Mouse (Mus musculus) kidney, adult 18-20 months (tissue): ENCODE results near the gene Olfr98.
"Not testable (repeated sequence)": the region's sequence is repeated elsewhere in the genome, so short reads cannot be mapped to it uniquely, and the experiment has no call there.

Experiments used
- DNase-seq: peaks from one replicate; pipeline ENCODE4 v3.0.0; 2021

Olfr98 gene

DNA sequence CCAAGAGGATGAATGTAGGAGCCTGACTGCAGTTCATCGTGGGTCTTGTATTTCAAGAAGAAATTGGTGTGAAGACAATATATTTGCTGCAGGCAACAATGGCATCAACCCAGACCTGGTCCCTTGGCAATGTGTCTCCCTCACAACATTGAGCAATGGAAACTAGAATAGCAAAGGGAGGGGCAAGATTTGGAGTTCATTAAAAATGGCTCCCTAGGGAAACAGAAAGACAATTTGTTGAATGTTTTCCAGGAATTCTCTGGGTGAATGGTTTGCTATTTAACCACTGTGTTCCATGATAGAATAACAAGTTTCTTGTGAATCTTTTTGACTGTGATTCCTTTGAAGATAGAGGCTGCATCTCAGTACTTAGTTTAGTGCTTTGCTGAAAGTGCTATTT lies at the start of gene Olfr98:
Gene Olfr98 (minus strand): TSS at position 124 of the 400 bp plus-strand sequence.
- DNase-seq: no peak

DNA sequence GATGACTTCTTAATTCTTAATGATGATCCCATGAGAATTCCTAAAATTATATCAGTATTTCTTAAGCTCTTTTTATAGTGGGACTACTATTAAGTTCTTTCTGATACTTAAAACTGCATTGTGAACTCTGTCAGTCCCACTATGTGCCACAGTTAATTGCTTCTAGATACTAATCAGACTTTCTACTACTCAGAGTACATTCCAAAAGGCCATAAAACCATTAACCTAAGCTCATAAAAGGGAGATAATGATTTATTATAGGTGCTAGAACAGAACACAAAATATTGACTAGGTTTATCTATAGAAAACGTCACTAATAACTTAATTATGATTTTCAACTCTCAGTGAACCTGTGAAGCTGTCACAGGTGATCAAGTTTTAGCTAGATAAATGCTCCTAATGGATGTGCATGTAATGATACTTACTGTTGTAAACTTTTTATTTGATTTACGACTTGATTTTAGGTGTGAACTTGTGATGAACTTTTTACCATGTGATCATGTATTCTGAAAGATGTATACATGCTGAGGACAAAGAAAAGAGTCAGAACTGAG lies 46.7 kb upstream of the Olfr98 start:
- no peak for DNase-seq

DNA sequence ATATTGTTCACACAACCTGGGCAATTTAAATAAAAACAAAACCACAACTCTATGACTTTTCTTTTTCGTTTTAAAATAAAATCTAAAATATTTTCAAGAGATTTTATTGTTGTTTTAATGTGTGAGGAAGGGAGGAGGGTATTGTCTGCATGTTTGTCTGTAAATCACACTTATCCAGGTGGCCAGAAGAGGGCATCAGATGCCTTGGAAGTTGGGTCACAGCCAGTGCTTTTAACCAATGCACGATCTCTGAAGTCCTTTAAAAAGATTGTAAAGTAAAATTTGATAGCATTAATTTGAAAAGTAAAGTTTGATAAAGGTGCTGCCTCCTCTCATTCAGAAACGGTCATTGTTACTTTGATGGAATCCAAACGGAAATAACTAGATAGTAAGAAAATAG lies 44.9 kb upstream of the Olfr98 start:
- no peak for DNase-seq

DNA sequence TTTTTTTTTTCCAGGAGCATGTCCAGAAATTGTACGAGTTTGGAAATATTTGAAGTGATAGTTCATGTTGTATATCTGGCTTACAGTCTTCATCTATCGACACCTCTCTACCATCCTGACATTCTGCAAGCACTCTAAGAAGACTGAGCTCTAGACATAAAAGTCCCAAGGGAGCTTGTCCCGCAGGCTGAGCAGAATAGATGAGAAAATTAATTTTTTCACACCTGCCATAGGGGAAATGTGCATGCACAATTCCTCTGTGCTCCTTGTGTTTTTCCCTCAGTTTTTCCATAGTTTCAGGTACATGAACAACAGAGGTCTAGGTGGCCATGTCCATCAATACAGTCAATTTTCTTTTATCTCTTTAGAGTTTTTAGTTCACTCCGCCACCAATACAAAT lies 40.7 kb upstream of the Olfr98 start, which contains the start of gene Olfr101:
Gene Olfr101 (minus strand): TSS at position 101 of the 400 bp plus-strand sequence.
- DNase-seq: no peak

DNA sequence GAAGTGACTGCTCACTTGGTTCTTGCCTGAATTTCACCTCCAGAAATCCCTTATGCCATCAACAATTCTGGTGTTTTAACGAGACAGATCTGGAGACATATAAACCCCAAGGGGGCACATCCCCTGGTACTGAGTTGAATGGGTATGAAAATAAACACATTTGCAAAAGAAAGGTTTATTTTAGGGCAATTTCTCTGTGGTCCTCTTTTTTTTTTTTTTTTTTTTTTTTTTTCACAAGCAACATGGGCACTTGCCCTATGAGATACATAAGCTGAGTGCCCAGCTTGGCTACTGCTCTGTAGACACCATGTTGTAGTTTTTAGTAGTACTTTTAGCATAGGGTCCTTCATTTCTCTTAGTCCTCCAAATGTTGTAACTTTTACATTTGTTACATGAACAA lies 19.8 kb upstream of the Olfr98 start, which contains the start of gene Olfr99:
Gene Olfr99 (minus strand): TSS at position 101 of the 400 bp plus-strand sequence.
- no peak for DNase-seq

DNA sequence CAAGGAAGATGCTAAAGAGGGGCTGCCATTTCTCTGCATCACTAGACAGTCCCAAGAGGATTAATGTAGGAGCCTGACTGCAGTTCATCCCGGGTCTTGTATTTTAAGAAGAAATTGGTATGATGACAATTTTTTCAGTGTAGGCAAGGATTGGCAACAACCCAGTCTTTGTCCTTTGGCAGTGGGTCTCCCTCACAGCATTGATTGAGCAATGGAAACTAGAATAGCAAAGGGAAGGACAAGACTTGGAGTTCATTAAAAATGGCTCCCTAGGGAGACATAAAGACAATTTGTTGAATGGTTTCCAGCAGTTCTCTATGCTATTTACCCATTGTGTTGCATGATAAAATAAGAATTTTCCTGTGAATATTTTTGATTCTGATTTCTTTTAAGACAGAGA lies 16.8 kb upstream of the Olfr98 start:
- no peak for DNase-seq

DNA sequence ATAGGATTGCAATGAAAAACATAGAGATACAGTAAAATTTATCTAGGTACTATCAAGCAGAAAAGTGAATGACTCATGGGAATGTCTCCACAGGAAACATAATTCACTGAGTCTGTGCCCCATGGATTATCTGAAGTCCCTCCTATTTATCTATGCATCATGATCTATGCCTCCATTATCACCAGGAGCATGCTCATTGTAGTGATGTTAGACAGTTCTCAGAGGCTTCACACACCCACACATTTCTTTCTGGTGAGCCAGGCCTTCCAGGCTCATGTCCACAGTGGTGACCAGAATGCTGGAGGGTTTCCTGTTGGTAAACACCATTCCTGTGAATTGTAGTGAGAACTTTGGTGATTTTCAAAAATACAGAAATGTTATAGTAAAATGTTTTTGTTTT lies 13.0 kb upstream of the Olfr98 start:
- no peak for DNase-seq

DNA sequence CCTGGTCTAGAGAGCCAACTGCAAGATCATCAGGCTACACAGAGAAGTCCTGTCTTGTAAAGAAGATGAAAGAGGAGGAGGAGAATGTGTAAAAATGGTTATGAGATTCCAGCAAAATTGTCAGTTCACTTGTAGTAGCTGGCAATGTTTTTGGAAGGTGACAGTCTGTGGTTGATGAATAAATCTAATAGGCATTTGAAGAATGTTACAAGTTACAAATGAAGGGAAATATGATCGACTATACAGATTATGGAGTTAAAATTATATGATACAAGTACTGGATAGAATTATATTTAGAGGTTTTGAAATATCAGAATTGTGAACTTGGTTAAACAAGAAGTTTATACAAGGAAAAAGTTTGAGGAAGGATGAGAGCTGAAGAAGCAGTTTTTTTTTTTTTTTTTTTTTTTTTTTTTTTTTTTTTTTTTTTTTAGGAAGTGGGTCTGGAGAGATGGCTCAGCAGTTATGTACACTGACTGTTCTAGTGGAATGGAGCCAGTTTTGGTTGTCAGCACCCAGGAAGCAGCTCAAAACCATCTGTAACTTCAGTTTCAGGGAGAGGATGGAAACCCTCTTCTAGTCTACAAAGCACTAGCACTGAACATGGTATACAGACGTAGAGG lies 12.2 kb upstream of the Olfr98 start:
- no peak for DNase-seq

DNA sequence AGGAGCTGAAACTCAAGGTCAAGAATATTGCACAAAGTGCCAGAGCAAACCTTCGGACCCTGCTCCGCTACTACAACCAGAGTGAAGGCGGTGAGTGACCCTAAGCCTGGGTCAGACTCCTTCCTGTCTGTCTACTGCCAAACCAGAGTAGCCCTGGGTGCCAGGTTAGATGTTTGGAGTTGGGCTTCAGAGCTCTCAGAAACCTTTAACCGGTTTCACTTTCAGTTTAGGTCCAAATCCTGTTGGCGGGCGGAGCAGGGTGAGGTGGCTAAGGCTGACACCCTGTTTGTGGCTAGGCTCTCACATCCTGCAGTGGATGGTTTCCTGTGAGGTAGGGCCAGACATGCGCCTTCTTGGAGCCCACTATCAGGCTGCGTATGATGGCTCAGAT lies 7.1 kb upstream of the Olfr98 start:
- DNase-seq: peak; percentile 63

DNA sequence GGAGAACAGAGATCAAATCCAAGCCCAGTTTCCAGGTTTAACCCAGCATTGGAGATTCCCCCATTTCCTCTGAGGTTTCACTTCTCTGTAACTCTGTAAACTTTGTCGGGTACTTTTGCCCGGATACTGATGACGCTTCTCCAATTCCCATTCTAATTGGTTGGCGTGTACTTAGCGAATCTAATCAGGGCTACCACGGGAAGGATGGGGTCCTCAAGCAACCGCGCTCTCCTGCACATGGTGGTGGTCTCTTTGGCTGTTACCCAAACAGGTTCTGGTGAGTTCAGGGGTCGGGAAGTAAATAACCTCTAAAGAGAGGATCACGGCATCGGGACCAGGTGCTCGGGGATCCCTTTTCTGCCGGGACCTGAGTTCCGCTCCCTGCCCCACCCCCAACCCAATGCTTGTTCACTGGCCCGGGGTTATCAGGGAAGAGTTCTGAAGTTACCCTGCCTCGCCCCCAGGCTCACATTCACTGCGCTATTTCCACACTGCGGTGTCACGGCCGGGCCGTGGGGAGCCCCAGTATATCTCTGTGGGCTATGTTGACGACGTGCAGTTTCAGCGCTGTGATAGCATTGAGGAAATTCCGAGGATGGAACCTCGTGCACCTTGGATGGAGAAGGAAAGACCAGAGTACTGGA lies 6.6 kb upstream of the Olfr98 start, which contains the start of gene H2-M3:
Gene H2-M3 (plus strand): TSS at position 163 of the 644 bp plus-strand sequence.
- DNase-seq: peak; percentile 93

DNA sequence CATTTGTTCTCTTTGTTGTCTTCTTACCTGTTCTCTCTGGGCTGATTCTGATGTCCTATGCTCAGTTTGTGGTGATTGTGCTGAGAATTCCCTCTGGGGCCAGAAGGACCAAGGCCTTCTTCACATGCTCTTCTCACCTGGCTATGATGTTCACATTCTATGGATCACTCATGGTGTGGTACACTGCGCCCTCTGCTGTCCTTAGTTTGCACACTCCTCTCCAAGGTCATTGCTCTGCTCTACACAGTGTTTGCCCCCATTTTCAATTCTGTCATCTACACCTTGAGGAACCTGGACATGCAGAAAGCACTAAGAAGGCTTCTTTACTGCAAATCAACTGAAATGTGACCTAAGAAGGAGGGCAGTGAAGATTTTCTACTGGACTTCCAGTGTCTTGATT lies 13.0 kb downstream of the Olfr98 start:
- peak; percentile 16 for DNase-seq

DNA sequence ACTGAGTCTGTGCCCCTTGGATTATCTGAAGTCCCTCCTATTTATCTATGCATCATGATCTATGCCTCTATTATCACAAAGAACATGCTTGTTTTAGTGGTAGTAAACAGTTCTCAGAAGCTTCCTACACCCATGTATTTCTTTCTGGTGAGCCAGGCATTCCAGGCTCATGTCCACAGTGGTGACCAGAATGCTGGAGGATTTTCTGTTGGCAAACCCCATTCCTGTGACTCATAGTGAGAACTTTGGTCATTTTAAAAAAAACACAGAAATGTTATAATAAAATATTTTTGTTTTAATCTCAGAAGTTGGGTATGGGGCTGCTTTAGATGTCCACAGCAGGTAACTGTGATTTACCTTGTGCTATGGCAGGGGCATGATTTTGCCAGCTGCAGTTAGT lies 14.1 kb downstream of the Olfr98 start:
- no peak for DNase-seq

DNA sequence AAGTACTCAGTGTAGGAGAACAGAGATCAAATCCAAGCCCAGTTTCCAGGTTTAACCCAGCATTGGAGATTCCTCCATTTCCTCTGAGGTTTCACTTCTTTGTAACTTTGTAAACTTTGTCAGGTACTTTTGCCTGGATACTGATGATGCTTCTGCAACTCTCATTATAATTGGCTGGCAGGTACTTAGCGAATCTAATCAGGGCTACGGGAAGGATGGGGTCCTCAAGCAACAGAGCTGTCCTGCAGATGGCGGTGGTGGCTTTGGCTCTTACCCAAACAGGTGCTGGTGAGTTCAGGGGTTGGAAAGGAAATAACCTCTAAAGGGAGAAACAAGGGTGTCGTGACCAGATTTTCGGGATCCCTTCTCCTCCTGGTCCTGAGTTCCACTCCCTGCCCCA lies 16.8 kb downstream of the Olfr98 start:
- peak; percentile 9 for DNase-seq

DNA sequence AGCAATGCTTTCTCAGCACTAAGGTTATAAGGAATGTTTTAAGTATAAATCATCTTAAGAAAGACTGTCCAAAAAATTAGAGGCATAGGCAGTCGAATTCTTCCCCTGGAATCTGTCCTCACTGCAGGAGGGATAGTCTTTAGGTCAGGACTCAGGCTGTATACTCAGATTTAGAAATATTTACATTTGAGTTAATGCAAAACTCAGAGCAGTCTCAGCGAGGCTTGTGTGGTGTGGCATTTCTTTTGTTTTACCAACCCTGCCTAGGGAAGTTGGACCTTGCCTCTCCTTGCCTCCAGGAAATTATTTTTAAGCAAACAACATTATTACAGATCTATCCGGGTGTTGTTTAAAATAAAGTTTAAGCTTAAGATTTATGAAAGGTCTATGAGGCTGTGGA lies 21.4 kb downstream of the Olfr98 start:
- no peak for DNase-seq

DNA sequence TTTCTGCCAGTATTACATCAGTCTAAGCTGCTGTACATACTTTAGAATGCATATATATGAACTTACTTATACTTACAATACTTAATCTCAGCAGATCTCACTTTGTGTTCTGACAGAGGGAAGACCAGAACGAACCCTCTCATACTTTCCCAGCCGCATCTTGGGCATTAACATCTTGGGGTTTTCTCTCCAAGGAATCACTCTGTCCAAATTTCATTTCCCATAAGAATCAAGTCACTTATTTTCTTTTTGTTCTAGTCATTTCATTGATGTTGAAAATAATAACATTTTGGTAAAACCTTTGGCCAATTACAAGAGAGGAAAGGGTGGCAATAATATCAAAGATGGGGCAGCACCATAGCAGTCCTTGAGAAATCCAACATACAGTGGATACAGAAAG lies 26.3 kb downstream of the Olfr98 start, which contains the start of gene Olfr97:
Gene Olfr97 (minus strand): TSS at position 101 of the 400 bp plus-strand sequence.
- not testable (repeated sequence) for DNase-seq

DNA sequence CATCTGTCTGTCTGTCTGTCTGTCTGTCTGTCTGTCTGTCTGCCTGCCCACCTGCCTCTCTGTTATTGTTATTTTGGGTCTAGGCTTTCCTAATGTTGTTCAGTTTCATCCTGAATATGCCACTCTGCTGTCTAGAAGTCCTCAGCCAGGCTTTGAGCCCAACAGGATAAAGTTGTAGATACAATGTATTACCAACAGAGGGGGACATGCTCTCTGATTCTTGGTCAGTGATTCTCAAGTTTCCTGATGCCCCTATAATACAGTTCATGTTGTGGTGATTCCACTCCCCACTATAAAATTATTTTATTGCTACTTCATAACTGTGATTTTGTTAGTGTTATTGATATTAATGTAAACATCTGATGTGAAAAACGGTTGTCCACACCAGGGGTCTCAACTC lies 41.7 kb downstream of the Olfr98 start:
- DNase-seq: no peak

DNA sequence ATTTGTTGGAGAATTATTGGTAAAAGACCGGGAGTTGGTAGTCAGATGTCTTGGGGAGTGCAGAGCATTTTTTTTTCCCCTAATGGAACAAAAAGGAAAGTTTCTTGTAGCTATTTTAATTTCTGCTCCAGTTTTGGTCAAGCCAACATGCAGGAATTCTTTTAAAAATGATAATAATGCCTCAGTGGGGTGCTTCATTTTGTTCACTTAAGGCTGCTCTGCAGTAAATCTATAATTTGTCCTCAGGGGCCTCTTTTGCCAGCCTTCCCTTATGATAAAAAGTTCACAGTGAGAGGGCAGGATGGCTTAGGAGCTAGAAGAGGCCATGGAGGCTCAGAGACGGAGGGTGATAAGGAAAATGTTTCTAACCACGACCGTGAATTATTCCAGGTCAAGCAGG lies 43.7 kb downstream of the Olfr98 start, which contains the start of gene Olfr96:
Gene Olfr96 (plus strand): TSS at position 301 of the 400 bp plus-strand sequence.
- DNase-seq: no peak

DNA sequence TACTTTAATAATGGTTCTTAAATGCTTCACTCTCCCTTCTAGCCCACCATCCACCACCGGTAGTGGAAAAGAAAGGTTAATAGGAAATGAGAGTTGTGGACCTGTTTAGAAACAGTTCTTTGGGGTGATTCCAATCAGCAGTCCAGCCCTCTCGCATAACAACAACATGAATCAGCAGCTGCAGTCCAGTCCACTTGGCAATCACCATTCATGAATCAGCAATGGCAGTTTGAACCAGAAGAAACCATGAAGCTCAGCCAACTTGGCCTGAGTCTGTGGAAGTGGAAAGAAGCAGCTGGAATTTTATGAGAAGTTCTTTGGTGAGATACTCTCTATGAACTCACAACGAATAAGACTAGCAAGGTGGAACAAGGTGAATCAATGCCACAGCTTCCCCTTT lies 45.1 kb downstream of the Olfr98 start:
- no peak for DNase-seq

DNA sequence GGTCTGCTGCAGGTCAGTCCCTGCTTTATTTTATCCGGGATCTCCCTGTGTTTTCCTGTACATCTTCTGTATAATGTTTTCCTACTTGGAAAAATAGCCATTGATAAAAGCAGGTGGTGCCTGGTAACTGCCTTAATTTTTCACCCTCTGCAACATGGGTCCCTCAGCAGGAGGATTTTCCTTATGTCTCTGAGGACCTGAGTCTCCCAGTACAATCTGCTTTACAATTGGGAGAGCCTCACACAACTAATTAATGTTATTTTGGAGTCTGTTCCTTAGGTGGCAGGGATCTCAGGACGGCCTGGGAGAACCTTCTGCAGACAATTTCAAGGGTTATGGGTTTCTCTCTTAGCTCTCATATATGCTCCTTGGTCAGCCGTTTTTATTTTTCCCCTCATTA lies 50.5 kb downstream of the Olfr98 start, which contains the start of gene Olfr95:
Gene Olfr95 (minus strand): TSS at position 101 of the 400 bp plus-strand sequence.
- no peak for DNase-seq
